Mouse (Mus musculus): ENCODE measurements at regions not wholly inside any gene's neighbourhood (a gene's known extent, or its start where the extent isn't known, plus 50 kb on each side); places are given as distances from the start of the nearest gene placed in this dataset.

DNA sequence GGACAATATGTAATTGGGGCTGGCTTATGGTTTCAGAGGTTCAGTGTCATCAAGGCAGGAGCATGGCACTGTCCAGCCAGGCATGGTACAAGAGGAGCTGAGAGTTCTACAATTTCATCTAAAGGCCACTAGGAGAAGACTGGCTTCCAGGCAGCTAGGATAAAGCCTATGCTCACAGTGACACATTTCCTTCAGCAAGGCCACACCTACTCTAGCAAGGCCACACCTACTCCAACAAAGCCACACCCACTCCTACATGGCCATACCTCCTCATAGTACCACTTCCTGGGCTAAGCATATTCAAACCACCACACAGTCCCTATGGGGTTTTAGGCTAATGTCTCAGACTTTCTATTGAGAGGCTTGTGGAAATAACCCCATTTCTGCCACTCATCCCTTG is 285.1 kb downstream of the Cog6 start:
- TF ChIP-seq CTCF (IDR thresholded peaks at IDR 0.05; ENCODE audit: low read depth), result no peak
- TF ChIP-seq EP300 (IDR thresholded peaks at IDR 0.05; ENCODE audit: low read depth), result no peak
